Mouse (Mus musculus) frontal cortex, postnatal 36 days (tissue): Measurements from ENCODE around the gene Elmo3.

Experiments used
- DNase-seq, 2 experiments: peaks; one replicate each; pipeline ENCODE4 v3.0.0; 2022; ENCODE audit warnings: low spot score in 2 of 2

Gene Elmo3

DNA sequence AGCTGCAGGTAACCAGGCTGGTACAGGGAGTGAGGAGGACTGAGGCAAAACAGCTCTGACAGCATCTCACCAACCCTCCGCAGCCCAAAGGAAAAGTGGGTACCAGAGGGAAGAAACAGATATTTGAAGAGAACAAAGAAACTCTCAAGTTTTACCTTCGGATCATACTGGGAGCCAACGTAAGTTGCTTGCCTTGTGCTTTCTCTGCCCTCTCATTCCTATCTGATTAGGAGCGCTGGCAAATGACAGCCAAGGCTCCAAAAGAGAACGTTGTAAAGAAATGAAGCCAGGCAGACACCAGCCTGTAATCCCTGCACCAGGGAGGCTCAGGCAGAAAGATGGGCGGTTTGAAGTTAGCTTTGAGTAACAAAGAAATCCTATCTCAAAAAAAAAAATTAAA is 21.6 kb downstream of the Elmo3 start:
- DNase-seq = no peak

GRCm38 (mm10) chr8:105330325-105330724 is 24.9 kb downstream of the Elmo3 start:
- no peak for DNase-seq

GRCm38 (mm10) chr8:105331469-105331868 is 26.1 kb downstream of the Elmo3 start:
- no peak for DNase-seq

DNA sequence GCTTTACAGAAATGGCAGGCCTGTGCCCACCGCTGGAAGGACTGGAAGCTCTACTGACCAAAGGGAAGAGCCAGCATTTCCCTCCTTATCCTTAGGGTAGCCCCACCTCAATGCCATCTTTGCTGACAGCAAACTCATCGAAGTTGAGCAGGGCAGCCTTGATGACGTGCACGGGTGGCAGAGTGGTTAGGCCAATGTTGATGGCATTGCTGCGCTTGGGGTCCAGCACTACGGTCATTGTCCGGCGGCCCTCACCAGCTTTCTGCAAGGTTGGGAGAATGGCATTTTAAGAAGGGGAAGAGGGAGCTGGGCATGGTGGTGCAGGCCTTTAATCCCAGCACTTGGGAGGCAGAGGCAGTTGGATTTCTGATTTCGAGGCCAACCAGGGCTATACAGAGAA is 26.5 kb downstream of the Elmo3 start:
- DNase-seq = no peak

DNA sequence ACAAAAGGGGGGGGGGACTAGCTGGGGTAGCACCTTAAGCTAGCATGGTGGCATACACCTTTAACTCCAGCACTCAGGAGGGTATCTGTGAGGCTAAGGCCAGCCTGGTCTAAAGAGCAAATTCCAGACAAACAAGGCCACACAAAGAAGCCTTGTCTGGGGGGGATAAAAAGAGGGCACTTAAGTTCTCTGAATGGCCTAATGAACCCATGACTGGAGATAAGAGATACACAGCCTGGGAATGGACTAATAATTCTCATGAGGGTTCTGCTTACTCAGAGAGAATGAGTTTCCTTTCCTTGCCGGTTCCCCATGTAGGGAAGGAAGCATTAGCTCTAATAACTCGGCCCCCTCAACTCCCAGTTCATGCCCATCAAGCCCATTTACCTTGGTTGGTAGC is 27.1 kb downstream of the Elmo3 start:
- DNase-seq = no peak

- no peak for DNase-seq
These were observed 31.2 kb downstream of the Elmo3 start for GRCm38 (mm10) chr8:105336373-105337130.

- DNase-seq = no peak
These were observed 33.6 kb downstream of the Elmo3 start for GRCm38 (mm10) chr8:105338992-105339391.

GRCm38 (mm10) chr8:105339886-105340635 is 34.7 kb downstream of the Elmo3 start:
- DNase-seq = no peak

- no peak for DNase-seq
These were observed 36.0 kb downstream of the Elmo3 start for GRCm38 (mm10) chr8:105341399-105341798.

DNA sequence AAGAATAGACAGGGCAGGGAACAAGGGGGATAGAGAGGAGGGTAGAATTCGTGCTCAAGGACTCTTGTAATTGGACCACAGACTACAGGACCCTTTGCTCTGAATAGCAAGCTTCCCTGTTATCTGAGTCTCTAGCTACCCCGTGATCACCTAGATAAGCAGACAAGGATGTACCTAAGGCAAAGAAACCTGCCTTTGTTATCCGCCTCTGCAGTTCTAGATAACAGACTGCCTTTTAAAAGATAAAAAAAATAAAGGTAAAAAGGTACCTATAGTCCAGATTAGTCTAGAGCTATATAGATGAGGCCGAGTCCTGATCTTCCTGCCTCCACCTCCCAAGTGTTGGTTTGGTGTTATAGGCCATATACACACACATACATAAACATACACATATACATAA is 37.4 kb downstream of the Elmo3 start:
- no peak for DNase-seq

- no peak for DNase-seq
These were observed 38.6 kb downstream of the Elmo3 start for GRCm38 (mm10) chr8:105343791-105344574.

DNA sequence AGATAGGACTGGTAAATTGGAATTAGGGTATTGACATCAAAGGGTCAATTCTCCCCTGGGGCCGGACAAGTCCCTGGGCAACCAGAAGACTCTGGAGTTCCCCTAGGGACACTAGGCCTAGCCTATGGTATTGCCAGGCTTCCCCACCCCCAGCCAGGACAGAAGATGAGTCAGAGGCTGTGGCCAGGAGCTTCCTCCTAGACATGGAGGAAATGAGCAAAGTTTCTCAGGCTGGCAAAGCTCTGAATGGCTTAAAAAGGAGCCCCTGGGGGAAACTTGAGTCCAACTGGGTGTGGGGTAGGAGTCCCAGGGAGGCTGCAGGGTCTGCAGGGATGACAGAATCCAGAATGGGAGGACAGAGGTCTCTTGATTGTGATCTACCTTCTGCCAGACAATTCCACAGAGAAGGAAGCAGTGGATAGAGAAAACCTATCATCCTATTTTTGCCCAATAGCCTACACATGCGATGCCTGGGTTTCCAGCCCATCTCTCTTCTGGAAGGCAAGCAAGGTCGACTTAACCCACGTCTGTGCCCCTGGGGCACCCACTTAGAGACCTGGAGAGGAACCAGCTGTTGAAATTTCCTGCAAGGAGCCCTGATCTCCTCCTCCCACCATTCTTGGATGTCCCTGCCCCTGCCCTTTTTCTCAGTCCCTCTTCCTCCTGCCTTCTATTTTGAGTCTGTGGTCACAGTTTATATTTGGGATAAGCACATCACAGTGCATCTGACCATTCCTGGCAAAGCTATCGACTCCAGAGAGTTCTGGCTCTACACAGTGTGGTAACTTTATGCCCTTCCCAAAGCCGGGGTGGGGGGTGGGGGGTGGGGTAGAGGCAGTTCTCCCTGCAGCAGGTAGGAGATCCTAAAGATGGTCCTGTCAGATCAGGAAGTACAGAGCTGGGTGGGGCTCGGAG is 39.9 kb downstream of the Elmo3 start:
- DNase-seq = no peak

- peak; percentile 39 to 42 for DNase-seq
These were observed 41.4 kb downstream of the Elmo3 start for GRCm38 (mm10) chr8:105346611-105347427.

- peak; percentile 81 to 87 for DNase-seq
These were observed 42.2 kb downstream of the Elmo3 start, which contains the start of gene Fhod1 for GRCm38 (mm10) chr8:105347428-105348221. Gene Fhod1, minus strand, starts transcription at chr8:105347953.

DNA sequence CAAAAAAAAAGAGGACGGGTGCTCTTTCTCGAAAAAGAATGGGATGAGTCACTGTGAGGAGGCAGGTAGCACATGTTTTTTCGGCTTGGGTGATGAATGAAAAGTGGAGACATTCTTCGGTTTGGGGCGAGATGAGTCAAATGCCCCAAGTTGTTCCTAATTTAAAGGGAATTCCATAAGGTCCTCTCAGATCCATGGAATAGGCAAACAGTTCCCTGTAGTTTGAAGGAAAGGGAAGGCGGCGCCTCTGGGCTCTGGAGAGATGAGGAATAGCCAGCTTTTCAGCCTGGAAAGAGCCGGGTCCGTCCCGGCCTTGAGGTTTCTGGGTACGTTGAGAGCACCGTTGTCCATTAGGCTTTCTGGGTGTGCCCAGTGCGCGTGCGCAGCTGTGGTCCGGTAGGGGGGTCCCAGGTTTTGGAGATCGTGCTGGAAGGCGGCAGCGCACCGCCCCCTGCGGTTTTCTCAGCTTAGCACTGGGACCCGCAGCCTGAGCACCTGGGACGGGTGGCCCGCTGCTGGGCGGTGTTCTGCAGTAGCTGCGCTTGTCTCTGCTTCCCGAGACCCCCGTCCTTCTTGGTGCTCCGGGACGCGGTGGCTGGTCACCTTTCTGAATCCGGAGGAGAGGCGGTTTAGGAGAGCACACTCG is 43.2 kb downstream of the Elmo3 start, which contains the start of gene Slc9a5:
TSS of gene Slc9a5 (plus strand) at position 394 of the 646 bp plus-strand sequence.
- DNase-seq = peak; percentile 38 to 55

GRCm38 (mm10) chr8:105349096-105349771 is 43.8 kb downstream of the Elmo3 start:
- DNase-seq = peak; percentile 24 to 44

- peak; percentile 10 to 36 for DNase-seq
These were observed 44.8 kb downstream of the Elmo3 start for GRCm38 (mm10) chr8:105350186-105350585.

GRCm38 (mm10) chr8:105353583-105354135 is 48.3 kb downstream of the Elmo3 start:
- no peak for DNase-seq
